Mouse (Mus musculus): ENCODE measurements at regions not wholly inside any gene's neighbourhood (a gene's known extent, or its start where the extent isn't known, plus 50 kb on each side); places are given as distances from the start of the nearest gene placed in this dataset.

DNA sequence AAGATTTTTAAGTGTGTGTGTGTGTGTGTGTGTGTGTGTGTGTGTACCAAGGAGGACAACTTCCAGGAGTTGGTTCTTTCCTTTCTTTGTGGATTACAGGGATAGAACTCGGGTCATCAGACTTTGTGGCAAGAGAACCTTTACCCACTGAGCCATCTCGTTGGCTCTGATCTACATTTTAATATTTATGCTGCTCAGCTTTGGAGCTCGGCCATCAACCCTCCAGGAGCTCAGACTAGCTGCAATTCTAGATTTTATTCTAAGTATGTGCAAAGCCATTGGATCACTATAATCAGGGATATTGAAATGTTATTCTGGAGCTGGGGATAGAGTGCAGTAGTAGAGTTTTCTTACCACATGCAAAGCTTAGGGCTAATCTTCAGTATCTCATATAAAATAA, 183.6 kb upstream of the Fam19a5 start:
- no peaks in the 10 kb centered on the region for H3K27me3 ChIP-seq (replicated peaks; ENCODE audit: control insufficient read depth, insufficient read depth, low read length)
- no peaks in the 10 kb centered on the region for H3K4me1 ChIP-seq (replicated peaks; ENCODE audit: control insufficient read depth, insufficient read depth, low read length)
- H3K9me3 ChIP-seq (ENCODE audit: control insufficient read depth, low read length), result no peaks in the 10 kb centered on the region
- H3K4me2 ChIP-seq (ENCODE audit: low read length), result no peak overlapping the region
- no peak overlapping the region for H3K9ac ChIP-seq (replicated peaks; ENCODE audit: low read depth, low read length)
- H3K27ac ChIP-seq (ENCODE audit: low read length), result no peak overlapping the region
- ATAC-seq, result no peak
- no peak overlapping the region for H3K4me3 ChIP-seq (replicated peaks; ENCODE audit: low read length)
- no peaks in the 10 kb centered on the region for H3K36me3 ChIP-seq (ENCODE audit: control insufficient read depth, insufficient read depth)
- 69% methylated on average over 3 of the region's 3 CpGs for WGBS

- Histone ChIP-seq H3K27ac (ENCODE audit: low read length) (no peak overlapping the region), H3K4me2 (ENCODE audit: low read length) (no peak overlapping the region), H3K9ac (replicated peaks; ENCODE audit: low read depth, low read length) (no peak overlapping the region), H3K27me3 (replicated peaks; ENCODE audit: control insufficient read depth, insufficient read depth, low read length) (no peaks in the 10 kb centered on the region), H3K4me3 (replicated peaks; ENCODE audit: low read length) (no peak overlapping the region), H3K9me3 (ENCODE audit: control insufficient read depth, low read length) (no peaks in the 10 kb centered on the region), H3K36me3 (ENCODE audit: control insufficient read depth, insufficient read depth) (no peaks in the 10 kb centered on the region), H3K4me1 (replicated peaks; ENCODE audit: control insufficient read depth, insufficient read depth, low read length) (no peaks in the 10 kb centered on the region)
- ATAC-seq, result no peak
- 46% methylated on average over 8 of the region's 8 CpGs for WGBS
Measured at GRCm38 (mm10) chr15:87365712-87366361, 178.3 kb upstream of the Fam19a5 start.

GRCm38 (mm10) chr15:87367381-87367780, 176.7 kb upstream of the Fam19a5 start:
- H3K9me3 ChIP-seq (ENCODE audit: control insufficient read depth, low read length), result no peaks in the 10 kb centered on the region
- H3K27ac ChIP-seq (ENCODE audit: low read length), result no peak overlapping the region
- H3K36me3 ChIP-seq (ENCODE audit: control insufficient read depth, insufficient read depth), result no peaks in the 10 kb centered on the region
- no peak overlapping the region for H3K9ac ChIP-seq (replicated peaks; ENCODE audit: low read depth, low read length)
- 49% methylated on average over 5 of the region's 5 CpGs for WGBS
- no peaks in the 10 kb centered on the region for H3K27me3 ChIP-seq (replicated peaks; ENCODE audit: control insufficient read depth, insufficient read depth, low read length)
- H3K4me2 ChIP-seq (ENCODE audit: low read length), result no peak overlapping the region
- no peak overlapping the region for H3K4me3 ChIP-seq (replicated peaks; ENCODE audit: low read length)
- no peak for ATAC-seq
- H3K4me1 ChIP-seq (replicated peaks; ENCODE audit: control insufficient read depth, insufficient read depth, low read length), result no peaks in the 10 kb centered on the region

DNA sequence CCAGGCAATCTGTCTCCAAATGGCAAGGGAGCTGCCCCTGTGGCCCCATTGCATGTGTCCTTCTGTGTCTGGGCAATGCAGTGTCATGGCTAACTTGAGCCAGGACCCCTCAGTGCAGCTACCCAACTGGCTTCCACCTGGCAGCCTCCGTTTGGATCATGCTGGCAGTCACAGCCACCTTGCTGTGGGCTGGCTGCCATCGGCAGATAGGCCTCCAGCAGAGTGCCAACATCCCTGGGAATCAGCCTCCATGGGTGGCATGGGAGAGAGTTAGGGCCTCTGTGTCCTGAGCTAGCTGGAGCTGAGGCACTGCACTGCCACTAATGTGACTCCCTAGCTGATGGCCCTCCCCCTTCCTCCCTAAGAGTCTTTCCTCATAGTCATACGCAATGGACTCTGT, 174.7 kb upstream of the Fam19a5 start:
- H3K4me2 ChIP-seq (ENCODE audit: low read length), result no peak overlapping the region
- H3K36me3 ChIP-seq (ENCODE audit: control insufficient read depth, insufficient read depth), result no peaks in the 10 kb centered on the region
- 60% methylated on average over 3 of the region's 3 CpGs for WGBS
- no peaks in the 10 kb centered on the region for H3K27me3 ChIP-seq (replicated peaks; ENCODE audit: control insufficient read depth, insufficient read depth, low read length)
- H3K27ac ChIP-seq (ENCODE audit: low read length), result no peak overlapping the region
- ATAC-seq, result no peak
- no peaks in the 10 kb centered on the region for H3K4me1 ChIP-seq (replicated peaks; ENCODE audit: control insufficient read depth, insufficient read depth, low read length)
- no peak overlapping the region for H3K9ac ChIP-seq (replicated peaks; ENCODE audit: low read depth, low read length)
- H3K9me3 ChIP-seq (ENCODE audit: control insufficient read depth, low read length), result no peaks in the 10 kb centered on the region
- H3K4me3 ChIP-seq (replicated peaks; ENCODE audit: low read length), result no peak overlapping the region

- Histone ChIP-seq H3K4me2 (ENCODE audit: low read length) (no peak overlapping the region), H3K27ac (ENCODE audit: low read length) (no peak overlapping the region), H3K36me3 (ENCODE audit: control insufficient read depth, insufficient read depth) (no peaks in the 10 kb centered on the region)
Measured at GRCm38 (mm10) chr15:87369836-87370235, 174.3 kb upstream of the Fam19a5 start.

DNA sequence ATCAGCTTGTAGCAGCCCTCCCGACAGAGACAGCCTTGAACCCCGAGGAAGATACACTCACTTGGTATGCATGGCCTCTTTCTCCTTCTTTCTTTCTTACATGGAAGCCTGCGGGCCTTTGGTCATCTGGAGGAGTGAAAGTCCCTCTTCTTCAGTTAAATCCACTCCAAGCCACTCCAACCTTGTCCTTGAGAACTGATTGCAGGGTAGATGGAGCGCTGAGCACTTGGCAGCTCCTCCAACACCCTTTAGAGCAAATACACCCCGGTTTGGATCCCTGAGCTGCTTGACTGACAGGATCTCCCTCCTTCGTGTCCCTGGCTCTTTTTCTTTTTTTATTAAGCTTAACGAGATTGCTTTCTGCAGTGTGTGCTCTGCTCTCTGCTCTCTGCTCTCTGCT, 173.3 kb upstream of the Fam19a5 start:
- Histone ChIP-seq H3K9me3 (ENCODE audit: control insufficient read depth, low read length) (no peaks in the 10 kb centered on the region), H3K27me3 (replicated peaks; ENCODE audit: control insufficient read depth, insufficient read depth, low read length) (no peaks in the 10 kb centered on the region), H3K4me3 (replicated peaks; ENCODE audit: low read length) (no peak overlapping the region), H3K4me1 (replicated peaks; ENCODE audit: control insufficient read depth, insufficient read depth, low read length) (no peaks in the 10 kb centered on the region), H3K27ac (ENCODE audit: low read length) (no peak overlapping the region), H3K9ac (replicated peaks; ENCODE audit: low read depth, low read length) (no peak overlapping the region), H3K4me2 (ENCODE audit: low read length) (no peak overlapping the region), H3K36me3 (ENCODE audit: control insufficient read depth, insufficient read depth) (no peaks in the 10 kb centered on the region)
- WGBS, result 72% methylated on average over 7 of the region's 7 CpGs
- ATAC-seq, result no peak

More at GRCm38 (mm10) chr15:87369836-87370235, 174.3 kb upstream of the Fam19a5 start:
- Histone ChIP-seq H3K4me1 (replicated peaks; ENCODE audit: control insufficient read depth, insufficient read depth, low read length) (no peaks in the 10 kb centered on the region), H3K9me3 (ENCODE audit: control insufficient read depth, low read length) (no peaks in the 10 kb centered on the region), H3K4me3 (replicated peaks; ENCODE audit: low read length) (no peak overlapping the region), H3K27me3 (replicated peaks; ENCODE audit: control insufficient read depth, insufficient read depth, low read length) (no peaks in the 10 kb centered on the region), H3K9ac (replicated peaks; ENCODE audit: low read depth, low read length) (no peak overlapping the region)
- ATAC-seq, result no peak
- 92% methylated on average over 9 of the region's 9 CpGs for WGBS

GRCm38 (mm10) chr15:87374670-87375069, 169.4 kb upstream of the Fam19a5 start:
- WGBS, result 77% methylated on average over 13 of the region's 13 CpGs
- H3K9me3 ChIP-seq (ENCODE audit: control insufficient read depth, low read length), result no peaks in the 10 kb centered on the region
- H3K9ac ChIP-seq (replicated peaks; ENCODE audit: low read depth, low read length), result no peak overlapping the region
- no peaks in the 10 kb centered on the region for H3K36me3 ChIP-seq (ENCODE audit: control insufficient read depth, insufficient read depth)
- no peak overlapping the region for H3K4me3 ChIP-seq (replicated peaks; ENCODE audit: low read length)
- H3K4me1 ChIP-seq (replicated peaks; ENCODE audit: control insufficient read depth, insufficient read depth, low read length), result no peaks in the 10 kb centered on the region
- no peak overlapping the region for H3K4me2 ChIP-seq (ENCODE audit: low read length)
- H3K27ac ChIP-seq (ENCODE audit: low read length), result no peak overlapping the region
- no peaks in the 10 kb centered on the region for H3K27me3 ChIP-seq (replicated peaks; ENCODE audit: control insufficient read depth, insufficient read depth, low read length)
- no peak for ATAC-seq

GRCm38 (mm10) chr15:87375596-87376194, 168.4 kb upstream of the Fam19a5 start:
- H3K4me3 ChIP-seq (replicated peaks; ENCODE audit: low read length), result no peak overlapping the region
- H3K4me2 ChIP-seq (ENCODE audit: low read length), result no peak overlapping the region
- H3K9me3 ChIP-seq (ENCODE audit: control insufficient read depth, low read length), result no peaks in the 10 kb centered on the region
- no peak overlapping the region for H3K9ac ChIP-seq (replicated peaks; ENCODE audit: low read depth, low read length)
- H3K4me1 ChIP-seq (replicated peaks; ENCODE audit: control insufficient read depth, insufficient read depth, low read length), result no peaks in the 10 kb centered on the region
- no peaks in the 10 kb centered on the region for H3K36me3 ChIP-seq (ENCODE audit: control insufficient read depth, insufficient read depth)
- no peak overlapping the region for H3K27ac ChIP-seq (ENCODE audit: low read length)
- no peaks in the 10 kb centered on the region for H3K27me3 ChIP-seq (replicated peaks; ENCODE audit: control insufficient read depth, insufficient read depth, low read length)
- WGBS, result 81% methylated on average over 14 of the region's 14 CpGs
- no peak for ATAC-seq

- Histone ChIP-seq H3K27ac (ENCODE audit: low read length) (no peak overlapping the region), H3K4me3 (replicated peaks; ENCODE audit: low read length) (no peak overlapping the region), H3K27me3 (replicated peaks; ENCODE audit: control insufficient read depth, insufficient read depth, low read length) (no peaks in the 10 kb centered on the region), H3K4me1 (replicated peaks; ENCODE audit: control insufficient read depth, insufficient read depth, low read length) (peaks cover 9% of the 10 kb centered on the region), H3K4me2 (ENCODE audit: low read length) (no peak overlapping the region), H3K9ac (replicated peaks; ENCODE audit: low read depth, low read length) (no peak overlapping the region), H3K36me3 (ENCODE audit: control insufficient read depth, insufficient read depth) (no peaks in the 10 kb centered on the region), H3K9me3 (ENCODE audit: control insufficient read depth, low read length) (no peaks in the 10 kb centered on the region)
- ATAC-seq, result no peak
- WGBS, result 34% methylated on average over 6 of the region's 6 CpGs
Measured at GRCm38 (mm10) chr15:87383551-87384265, 160.4 kb upstream of the Fam19a5 start.

Data from forebrain, embryonic 16.5 days (tissue).